Mouse (Mus musculus): Measurements from ENCODE around the gene Skap2. TPM values are rescaled to one million over a fixed set of nuclear protein-coding genes. Genes with fewer than 3 reads are reported as not detected.

Skap2 gene
- 10 to 100 TPM; 42.5 to 46.4 TPM for total RNA-seq (2021)
- long read RNA-seq, experiment 1, transcript Skap2-205 (13 exons, 3,382 nt): major isoform, 40 of 51 reads
- long read RNA-seq, experiment 1, partial matches to known transcripts: 1 of 51 reads
- long read RNA-seq, experiment 1, other reads (novel, unspliced or antisense): 9 of 51 reads
- long read RNA-seq, experiment 2, transcript Skap2-205 (13 exons, 3,382 nt): major isoform, 59 of 75 reads
- long read RNA-seq, experiment 2, partial matches to known transcripts: 2 of 75 reads
- long read RNA-seq, experiment 2, other reads (novel, unspliced or antisense): 14 of 75 reads

DNA sequence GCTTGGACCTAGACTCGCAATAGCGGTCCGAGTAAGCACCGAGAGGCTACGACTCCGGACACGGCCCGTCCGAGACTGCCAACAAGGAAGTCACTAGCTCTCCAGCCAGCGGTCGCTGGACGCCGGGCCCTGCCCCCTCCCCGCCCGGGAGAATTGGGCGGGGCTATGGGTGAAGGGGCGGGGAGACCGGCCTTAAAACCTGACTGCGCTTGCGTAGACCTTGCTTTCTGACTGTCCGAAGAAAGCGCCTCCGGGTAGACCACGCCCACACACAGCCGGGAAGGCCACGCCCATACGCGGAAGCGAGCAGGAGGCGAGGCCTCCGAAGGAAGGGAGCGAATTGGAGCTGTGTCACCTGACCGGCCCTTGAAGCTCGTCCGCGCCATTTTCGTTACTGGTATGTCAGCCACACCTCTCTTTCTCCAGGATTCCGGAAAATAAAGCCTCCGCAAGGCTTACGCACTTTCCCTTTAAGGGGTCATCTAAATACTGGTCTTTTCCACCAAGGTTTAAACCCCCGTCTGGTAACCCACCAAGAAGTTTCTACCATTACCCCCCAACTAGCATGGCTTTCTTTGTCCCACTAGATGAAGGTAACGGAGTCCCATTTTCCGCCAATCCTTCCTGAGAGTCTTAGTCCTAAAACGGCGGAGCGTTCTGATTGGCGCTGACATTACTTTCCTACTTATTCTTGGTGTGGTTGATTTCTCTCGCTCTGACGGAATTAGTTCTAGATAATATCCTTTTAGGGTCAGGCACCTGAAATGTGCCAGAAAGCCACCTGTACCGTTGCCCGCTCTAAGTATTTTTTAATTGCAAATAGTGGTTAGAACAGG lies at the start of gene Skap2:
Gene Skap2, minus strand, starts transcription at position 141 of the 836 bp plus-strand sequence.
- DNase-seq (ENCODE audit: low spot score in 2 of 2): peak; percentile 95 to 99

- DNase-seq (ENCODE audit: low spot score in 2 of 2): no peak
Observed at GRCm38 (mm10) chr6:52058899-52059448, 46.6 kb upstream of the Skap2 start.

DNA sequence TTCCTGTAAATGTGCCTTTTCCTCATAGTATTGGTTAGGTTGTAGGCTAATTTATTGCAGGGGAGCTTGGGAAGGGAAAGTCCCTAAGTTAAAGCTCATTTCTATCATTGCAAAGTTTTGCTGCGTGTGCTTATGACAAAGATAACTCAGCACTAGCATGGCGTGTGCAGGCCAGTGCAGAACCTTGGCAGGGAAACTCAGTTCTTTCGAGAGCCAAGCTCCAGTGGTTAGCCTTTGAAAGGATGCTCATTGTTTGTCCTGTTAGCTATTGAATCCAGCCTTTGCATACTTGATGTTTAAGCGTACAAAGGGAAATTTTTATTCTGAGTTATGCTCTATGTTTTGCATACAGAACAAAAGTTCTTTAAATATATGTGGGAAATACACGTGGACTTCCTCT lies 45.8 kb upstream of the Skap2 start:
- DNase-seq (ENCODE audit: low spot score in 2 of 2): no peak

- DNase-seq (ENCODE audit: low spot score in 2 of 2): no peak
Observed at GRCm38 (mm10) chr6:52053567-52054561, 41.5 kb upstream of the Skap2 start.

GRCm38 (mm10) chr6:52050062-52050461 lies 37.7 kb upstream of the Skap2 start:
- DNase-seq (ENCODE audit: low spot score in 2 of 2): no peak

- DNase-seq (ENCODE audit: low spot score in 2 of 2): peak in 1 of 2 experiments; percentile 17
Observed at GRCm38 (mm10) chr6:52045517-52045916, 33.2 kb upstream of the Skap2 start.

DNA sequence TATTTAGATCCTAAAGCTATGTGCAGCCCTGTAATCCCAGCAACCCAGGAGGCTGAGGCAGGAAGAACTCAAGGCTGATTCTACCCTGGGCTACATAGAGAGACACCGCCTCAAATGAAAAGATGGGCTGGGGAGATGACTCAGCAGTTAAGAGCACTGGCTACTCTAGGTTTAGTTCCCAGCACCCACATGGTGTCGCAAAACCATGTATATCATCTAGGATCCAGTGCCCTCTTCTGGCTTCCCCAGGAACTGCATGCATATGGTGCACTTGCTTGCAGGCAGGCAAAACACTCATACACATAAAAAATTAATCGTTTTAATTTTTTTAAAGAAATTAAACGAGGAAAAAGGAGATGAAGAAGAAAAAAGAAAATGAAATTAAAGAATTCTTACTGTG lies 23.7 kb upstream of the Skap2 start:
- DNase-seq (ENCODE audit: low spot score in 2 of 2): no peak

DNA sequence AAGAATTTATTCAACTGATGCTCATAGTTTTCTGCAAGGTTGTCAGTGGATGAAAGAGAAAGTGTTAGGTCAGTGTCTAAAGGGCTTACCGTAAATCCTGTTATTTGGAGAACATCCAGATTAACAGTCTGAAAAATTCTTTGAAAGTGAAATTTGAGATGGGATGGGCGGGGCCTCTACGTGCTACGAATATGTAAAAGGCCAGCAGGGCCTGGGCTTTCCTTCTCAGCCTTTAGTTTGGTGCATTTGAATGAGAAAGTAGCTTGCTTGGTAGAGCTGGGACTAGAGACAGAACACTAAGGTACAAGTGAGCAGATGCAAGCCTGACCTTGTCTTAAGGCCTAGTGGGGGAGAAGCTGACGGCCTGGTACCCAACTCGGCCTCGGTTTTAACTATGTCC lies 18.8 kb upstream of the Skap2 start:
- DNase-seq (ENCODE audit: low spot score in 2 of 2): no peak

GRCm38 (mm10) chr6:52028131-52028530 lies 15.8 kb upstream of the Skap2 start:
- no peak for DNase-seq (ENCODE audit: low spot score in 2 of 2)

DNA sequence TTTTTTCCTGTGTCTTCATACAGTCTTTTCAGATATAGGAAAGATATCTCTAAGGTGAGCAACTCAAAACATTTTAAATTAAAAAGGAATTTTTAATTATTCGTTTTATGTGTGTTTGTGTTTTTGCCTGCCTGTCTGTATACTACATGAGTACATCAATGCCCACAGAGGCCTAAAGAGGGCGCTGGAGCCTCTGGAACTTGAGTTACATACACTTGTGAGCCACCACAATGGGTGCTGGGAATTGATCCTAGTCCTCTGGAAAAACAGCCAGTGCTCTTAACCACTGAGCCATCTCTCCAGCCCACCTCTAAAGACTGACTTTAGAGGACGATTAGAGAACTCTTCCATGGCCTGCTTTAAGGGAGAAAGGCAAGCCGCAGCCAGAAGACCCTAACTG lies 14.8 kb upstream of the Skap2 start:
- no peak for DNase-seq (ENCODE audit: low spot score in 2 of 2)

- no peak for DNase-seq (ENCODE audit: low spot score in 2 of 2)
Observed at GRCm38 (mm10) chr6:52026281-52026680, 13.9 kb upstream of the Skap2 start.

DNA sequence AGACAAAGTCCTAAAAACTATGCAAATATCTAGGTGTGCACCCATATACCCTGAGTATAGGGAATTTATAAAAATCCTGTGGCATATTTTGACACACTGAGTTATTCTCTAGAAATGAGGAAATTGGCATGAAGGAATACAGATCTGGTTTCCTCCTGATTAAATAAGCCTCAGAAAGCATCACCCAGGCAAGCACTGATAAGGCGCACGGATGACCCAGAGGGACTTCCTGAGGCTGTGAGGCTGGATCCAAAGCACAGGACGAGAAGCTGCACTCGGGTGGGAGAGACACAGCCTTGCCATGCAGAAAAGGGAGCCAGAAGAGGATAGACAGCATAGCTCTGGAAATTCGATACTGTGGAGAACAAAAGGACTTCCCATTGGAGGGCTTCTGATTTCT lies 12.4 kb upstream of the Skap2 start:
- no peak for DNase-seq (ENCODE audit: low spot score in 2 of 2)

DNA sequence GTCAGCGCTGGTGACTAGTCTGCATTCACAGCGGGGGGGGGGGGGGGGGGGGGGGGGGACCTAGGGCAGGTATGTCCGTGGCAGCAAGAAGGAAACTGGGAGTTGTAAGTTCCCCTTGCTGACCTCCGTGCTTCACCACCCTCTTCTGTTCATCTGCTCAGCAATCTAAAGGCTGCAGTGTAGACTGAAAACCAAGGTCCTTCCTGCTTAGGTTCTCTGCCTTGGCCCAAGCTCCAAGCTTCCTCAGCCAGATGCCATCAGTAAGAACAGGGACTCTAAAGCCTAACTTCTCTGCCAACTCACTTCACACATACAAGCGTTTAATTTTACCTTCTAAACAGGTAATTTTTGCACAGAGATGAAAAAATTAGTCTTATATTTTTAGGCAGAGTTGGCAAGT lies 10.0 kb upstream of the Skap2 start:
- DNase-seq (ENCODE audit: low spot score in 2 of 2): no peak

GRCm38 (mm10) chr6:52020276-52020675 lies 7.9 kb upstream of the Skap2 start:
- DNase-seq (ENCODE audit: low spot score in 2 of 2): no peak

- no peak for DNase-seq (ENCODE audit: low spot score in 2 of 2)
Observed at GRCm38 (mm10) chr6:52013245-52013945, 1.0 kb upstream of the Skap2 start.

DNA sequence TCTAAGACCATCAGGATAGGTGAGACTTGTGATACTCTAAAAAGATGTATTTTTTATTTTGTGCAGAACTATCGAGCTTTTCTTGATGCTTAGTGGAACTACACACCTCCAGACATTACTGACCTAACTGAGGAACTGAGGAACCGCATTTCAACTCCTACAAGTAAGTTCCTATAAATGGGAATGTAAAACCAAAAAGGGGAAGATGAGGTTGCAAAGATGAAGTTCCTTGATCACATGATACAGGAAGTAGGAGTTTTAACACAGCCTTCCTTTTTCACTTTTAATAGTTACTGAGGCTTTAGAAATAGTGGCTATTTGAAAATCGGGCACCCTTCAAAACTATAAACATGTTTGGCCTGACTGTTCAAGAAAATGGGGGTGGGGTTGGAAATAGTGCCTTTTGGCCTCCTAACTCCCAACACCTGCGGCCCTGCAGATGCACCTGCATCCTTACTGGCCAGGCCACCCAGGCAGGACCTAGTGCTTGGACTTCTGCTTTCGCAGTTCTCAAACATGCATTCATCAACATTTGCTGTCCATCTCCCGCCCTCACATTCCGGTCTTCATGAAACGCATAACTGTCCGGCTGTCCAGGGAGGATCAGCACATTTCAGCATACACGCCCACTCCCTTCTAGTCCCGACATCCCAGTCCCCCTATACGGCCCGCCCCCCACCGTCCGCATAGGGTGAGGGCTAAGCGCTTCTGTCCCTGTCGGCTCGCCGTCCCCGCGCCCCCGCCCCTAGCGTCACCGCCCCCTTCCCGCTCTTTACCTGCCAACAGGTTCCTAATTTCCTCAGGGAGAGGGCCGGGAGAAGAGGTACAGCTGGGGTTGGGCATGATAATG lies 565 bp downstream of the Skap2 start:
- no peak for DNase-seq (ENCODE audit: low spot score in 2 of 2)

DNA sequence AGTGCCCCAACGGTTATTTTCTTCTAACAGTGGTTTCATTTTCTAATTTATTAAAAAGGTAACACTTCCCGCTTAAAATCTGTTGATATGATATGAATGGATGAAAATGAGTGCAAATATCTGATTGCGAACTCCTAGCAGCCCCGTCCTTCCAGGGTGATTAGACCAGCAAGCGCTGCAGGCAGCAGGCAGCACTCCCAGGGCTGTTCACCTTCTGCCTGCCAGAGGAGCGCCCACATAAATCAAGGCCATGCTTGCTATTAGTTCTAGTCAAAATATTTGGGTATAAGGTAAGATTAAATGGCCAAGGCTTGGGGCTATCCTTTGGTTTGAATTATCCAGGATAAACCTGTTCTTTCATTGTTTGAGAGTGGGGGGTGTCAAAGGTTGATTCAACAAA lies 3.0 kb downstream of the Skap2 start:
- no peak for DNase-seq (ENCODE audit: low spot score in 2 of 2)

- DNase-seq (ENCODE audit: low spot score in 2 of 2): no peak
Observed at GRCm38 (mm10) chr6:52008757-52009156, 3.6 kb downstream of the Skap2 start.

DNA sequence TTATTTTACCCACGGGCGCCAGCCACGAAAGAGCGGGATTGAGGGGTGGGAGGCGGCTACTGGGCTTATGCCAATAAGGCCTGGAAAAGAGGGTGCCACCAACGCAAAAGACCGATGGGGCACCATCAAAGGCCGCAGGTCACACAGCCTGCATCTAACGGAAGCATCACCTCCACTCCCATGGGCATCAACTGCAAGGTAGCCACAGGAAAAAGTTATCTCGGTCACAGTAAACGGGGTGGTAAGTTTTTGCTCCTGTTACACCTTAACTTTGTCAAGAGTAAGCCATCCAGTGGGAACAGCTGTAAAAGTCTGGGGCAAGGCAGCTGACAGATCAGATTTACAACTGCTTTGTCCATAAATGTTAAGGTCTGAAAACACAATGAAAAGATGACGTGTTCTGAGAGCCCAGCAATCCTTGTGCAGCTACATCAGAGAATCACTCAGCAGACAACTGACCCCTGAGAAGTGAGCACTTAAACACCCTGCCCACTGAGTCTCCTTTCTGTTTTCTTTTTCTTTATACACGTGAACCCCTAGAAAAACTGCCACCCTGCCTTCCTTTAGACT lies 5.6 kb downstream of the Skap2 start:
- DNase-seq (ENCODE audit: low spot score in 2 of 2): no peak

All from adrenal gland, postnatal 4 days (tissue).